8 mouse cellular contexts compared by ENCODE assay signal in genomic region chr11:17212903-17213509, GRCm38 (mm10). TPM values are rescaled to one million over a fixed set of nuclear protein-coding genes. Genes with fewer than 3 reads are reported as not detected.
DNase-seq lines count a peak whose midpoint lies in the region; ATAC-seq and TF ChIP-seq lines count a peak whose summit lies in the region.

No protein-coding gene starts in this region.

- H3K27ac ChIP-seq in lung, embryonic 14.5 days (ENCODE audit: low read depth) = no peak overlapping the region
- H3K27ac ChIP-seq in lung, postnatal 0 days (ENCODE audit: low read length) = no peak overlapping the region
- no peak overlapping the region for H3K27ac ChIP-seq in forebrain, embryonic 12.5 days
- H3K27ac ChIP-seq in neural tube, embryonic 15.5 days (replicated peaks) = no peak overlapping the region

- peak overlapping the region; percentile 72 for H3K4me2 ChIP-seq in lung, embryonic 14.5 days
- H3K4me2 ChIP-seq in lung, postnatal 0 days (replicated peaks; ENCODE audit: low read depth, low read length) = no peak overlapping the region
- H3K4me2 ChIP-seq in forebrain, embryonic 12.5 days = peak overlapping the region; percentile 74
- peak overlapping the region; percentile 72 for H3K4me2 ChIP-seq in neural tube, embryonic 15.5 days

- no peaks in the 10 kb centered on the region for H3K4me1 ChIP-seq in lung, embryonic 14.5 days (ENCODE audit: insufficient read depth)
- peaks cover 11% of the 10 kb centered on the region for H3K4me1 ChIP-seq in lung, postnatal 0 days (ENCODE audit: insufficient read depth, low read depth, low read length)
- H3K4me1 ChIP-seq in forebrain, embryonic 12.5 days = peaks cover 24% of the 10 kb centered on the region
- peaks cover 25% of the 10 kb centered on the region for H3K4me1 ChIP-seq in neural tube, embryonic 15.5 days

- 65% methylated on average over 5 of the region's 5 CpGs for WGBS in lung, embryonic 14.5 days
- WGBS in lung, postnatal 0 days = 58% methylated on average over 5 of the region's 5 CpGs
- WGBS in forebrain, embryonic 12.5 days = 71% methylated on average over 5 of the region's 5 CpGs
- WGBS in neural tube, embryonic 15.5 days = 86% methylated on average over 5 of the region's 5 CpGs

- no peaks in the 10 kb centered on the region for H3K9me3 ChIP-seq in lung, embryonic 14.5 days (ENCODE audit: low read depth, low read length)
- no peaks in the 10 kb centered on the region for H3K9me3 ChIP-seq in lung, postnatal 0 days (ENCODE audit: low read length)
- no peaks in the 10 kb centered on the region for H3K9me3 ChIP-seq in forebrain, embryonic 12.5 days
- no peaks in the 10 kb centered on the region for H3K9me3 ChIP-seq in neural tube, embryonic 15.5 days (replicated peaks)

- H3K36me3 ChIP-seq in lung, embryonic 14.5 days (ENCODE audit: insufficient read depth) = peaks cover 12% of the 10 kb centered on the region; the same call in 1 of the 2 replicates
- H3K36me3 ChIP-seq in lung, postnatal 0 days (ENCODE audit: insufficient read depth, low read length) = no peaks in the 10 kb centered on the region
- H3K36me3 ChIP-seq in forebrain, embryonic 12.5 days (replicated peaks) = peaks cover 10% of the 10 kb centered on the region; the same call in 1 of the 2 replicates
- peaks cover 12% of the 10 kb centered on the region for H3K36me3 ChIP-seq in neural tube, embryonic 15.5 days

- DNase-seq in lung, embryonic 14.5 days = no peak
- no peak for DNase-seq in lung, postnatal 0 days (ENCODE audit: low spot score)
- DNase-seq in liver = peak; percentile 6
- no peak for DNase-seq in right cerebral cortex, postnatal 14 days
- no peak for DNase-seq in ovary, postnatal 10 days (ENCODE audit: low spot score)
- no peak for DNase-seq in spleen, adult 18-20 months

- TF ChIP-seq EP300 in lung, postnatal 0 days (IDR thresholded peaks at IDR 0.05) = no peak

- peak overlapping the region; percentile 80 for H3K9ac ChIP-seq in lung, embryonic 14.5 days
- no peak overlapping the region for H3K9ac ChIP-seq in lung, postnatal 0 days (replicated peaks; ENCODE audit: low read depth)
- H3K9ac ChIP-seq in forebrain, embryonic 12.5 days = peak overlapping the region; percentile 21; the same call in 1 of the 2 replicates
- H3K9ac ChIP-seq in neural tube, embryonic 15.5 days (replicated peaks) = 0 out of 2 replicates have a peak overlapping the region, but pooled peaks have one; percentile 7

- TF ChIP-seq CTCF in lung, embryonic 14.5 days (IDR thresholded peaks at IDR 0.05; ENCODE audit: low read depth) = no peak
- no peak for TF ChIP-seq CTCF in lung, postnatal 0 days (IDR thresholded peaks at IDR 0.05)

- no peak for ATAC-seq in lung, embryonic 14.5 days (ENCODE audit: insufficient read depth)
- no peak for ATAC-seq in lung, postnatal 0 days
- no peak for ATAC-seq in forebrain, embryonic 12.5 days (ENCODE audit: low FRiP score)
- no peak for ATAC-seq in neural tube, embryonic 15.5 days (ENCODE audit: low FRiP score)

- H3K4me3 ChIP-seq in lung, embryonic 14.5 days (ENCODE audit: low read depth, low read length) = peak overlapping the region; percentile 84; the same call in 1 of the 2 replicates
- H3K4me3 ChIP-seq in lung, postnatal 0 days (ENCODE audit: low read depth, low read length) = no peak overlapping the region
- 0 out of 2 replicates have a peak overlapping the region, but pooled peaks have one; percentile 5 for H3K4me3 ChIP-seq in forebrain, embryonic 12.5 days (replicated peaks)
- H3K4me3 ChIP-seq in neural tube, embryonic 15.5 days (replicated peaks) = 0 out of 2 replicates have a peak overlapping the region, but pooled peaks have one; percentile 96

- no peaks in the 10 kb centered on the region for H3K27me3 ChIP-seq in lung, embryonic 14.5 days (ENCODE audit: insufficient read depth, low read length)
- no peaks in the 10 kb centered on the region for H3K27me3 ChIP-seq in lung, postnatal 0 days (replicated peaks; ENCODE audit: insufficient read depth, low read length)
- no peaks in the 10 kb centered on the region for H3K27me3 ChIP-seq in forebrain, embryonic 12.5 days
- H3K27me3 ChIP-seq in neural tube, embryonic 15.5 days (replicated peaks) = no peaks in the 10 kb centered on the region

RNA-seq across cellular contexts. Expression of gene Pno1, which starts 1.6 kb away (rescaled TPM):
- 79.1 and 84.1 TPM in 2 replicates for polyA plus RNA-seq in lung, embryonic 14.5 days (2014; fragmentation: Nextera tagmentation; extraction: Ambion mirVana)
- polyA plus RNA-seq in lung, postnatal 0 days (2015; fragmentation: Nextera tagmentation; extraction: Ambion mirVana) = 38.1 and 38.9 TPM in 2 replicates
- polyA plus RNA-seq in forebrain, embryonic 12.5 days (2016; fragmentation: Nextera tagmentation; extraction: Ambion mirVana) = 68.3 and 73.2 TPM in 2 replicates
- polyA plus RNA-seq in neural tube, embryonic 15.5 days (2015; fragmentation: Nextera tagmentation; extraction: Ambion mirVana) = 54.8 and 56.1 TPM in 2 replicates

RNA-seq across cellular contexts. Expression of gene Wdr92, which starts 31.1 kb away (rescaled TPM):
- polyA plus RNA-seq in lung, embryonic 14.5 days (2014; fragmentation: Nextera tagmentation; extraction: Ambion mirVana) = 23.4 and 24.8 TPM in 2 replicates
- polyA plus RNA-seq in lung, postnatal 0 days (2015; fragmentation: Nextera tagmentation; extraction: Ambion mirVana) = 15.7 and 16.1 TPM in 2 replicates
- polyA plus RNA-seq in forebrain, embryonic 12.5 days (2016; fragmentation: Nextera tagmentation; extraction: Ambion mirVana) = 21.9 and 22.3 TPM in 2 replicates
- polyA plus RNA-seq in neural tube, embryonic 15.5 days (2015; fragmentation: Nextera tagmentation; extraction: Ambion mirVana) = 18.0 and 20.3 TPM in 2 replicates

RNA-seq across cellular contexts. Expression of gene C1d, which starts 44.4 kb away (rescaled TPM):
- 95.2 and 116 TPM in 2 replicates for polyA plus RNA-seq in lung, embryonic 14.5 days (2014; fragmentation: Nextera tagmentation; extraction: Ambion mirVana)
- 65.8 and 66.5 TPM in 2 replicates for polyA plus RNA-seq in lung, postnatal 0 days (2015; fragmentation: Nextera tagmentation; extraction: Ambion mirVana)
- 99.0 and 99.7 TPM in 2 replicates for polyA plus RNA-seq in forebrain, embryonic 12.5 days (2016; fragmentation: Nextera tagmentation; extraction: Ambion mirVana)
- polyA plus RNA-seq in neural tube, embryonic 15.5 days (2015; fragmentation: Nextera tagmentation; extraction: Ambion mirVana) = 133 and 160 TPM in 2 replicates

RNA-seq across cellular contexts. Expression of gene Ppp3r1, which starts 53.9 kb away (rescaled TPM):
- polyA plus RNA-seq in lung, embryonic 14.5 days (2014; fragmentation: Nextera tagmentation; extraction: Ambion mirVana) = 85.7 and 90.0 TPM in 2 replicates
- 106 and 112 TPM in 2 replicates for polyA plus RNA-seq in lung, postnatal 0 days (2015; fragmentation: Nextera tagmentation; extraction: Ambion mirVana)
- polyA plus RNA-seq in forebrain, embryonic 12.5 days (2016; fragmentation: Nextera tagmentation; extraction: Ambion mirVana) = 113 and 117 TPM in 2 replicates
- 244 and 269 TPM in 2 replicates for polyA plus RNA-seq in neural tube, embryonic 15.5 days (2015; fragmentation: Nextera tagmentation; extraction: Ambion mirVana)
